Mouse (Mus musculus) cerebellum, adult 11 months (tissue): ENCODE data around the gene Sorbs2.

ENCODE experiments used
- DNase-seq: peaks from one replicate; pipeline ENCODE4 v3.0.0; 2022

The Sorbs2 gene

DNA sequence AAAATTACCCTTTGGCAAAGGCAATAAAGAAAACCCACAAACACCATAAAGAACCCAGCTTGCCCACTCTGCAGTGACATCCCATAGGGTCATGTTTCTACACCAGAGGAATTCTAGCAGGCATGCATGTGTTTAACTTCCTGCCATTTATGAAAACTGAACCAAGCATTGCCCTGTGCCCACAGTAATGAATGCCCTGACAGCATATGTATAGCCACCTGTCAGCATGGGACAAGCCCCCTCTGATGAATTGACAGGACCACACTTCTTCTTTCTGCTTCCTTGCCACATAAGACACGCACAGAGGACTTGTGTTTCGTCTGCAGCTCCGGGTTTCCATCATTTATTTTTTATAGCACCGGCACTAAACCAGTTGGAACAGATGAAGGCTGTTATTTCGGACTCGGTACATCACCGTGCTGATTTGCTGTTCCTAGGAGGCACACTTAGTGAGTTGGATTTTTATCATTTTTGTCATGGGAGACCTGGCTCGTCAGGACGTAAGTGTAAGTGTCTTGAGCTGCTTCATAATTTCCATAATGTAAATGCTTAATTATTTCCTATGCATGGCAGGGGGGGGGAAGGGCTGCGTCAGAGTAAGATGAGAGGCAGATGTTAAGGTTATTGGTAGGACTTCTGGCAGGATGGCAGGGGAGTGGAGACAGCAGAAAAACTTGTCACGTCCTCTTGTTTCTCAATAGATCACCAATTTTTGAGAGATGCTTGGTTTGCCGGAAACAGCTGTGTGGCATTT lies 180.5 kb downstream of the Sorbs2 start:
- no peak for DNase-seq

DNA sequence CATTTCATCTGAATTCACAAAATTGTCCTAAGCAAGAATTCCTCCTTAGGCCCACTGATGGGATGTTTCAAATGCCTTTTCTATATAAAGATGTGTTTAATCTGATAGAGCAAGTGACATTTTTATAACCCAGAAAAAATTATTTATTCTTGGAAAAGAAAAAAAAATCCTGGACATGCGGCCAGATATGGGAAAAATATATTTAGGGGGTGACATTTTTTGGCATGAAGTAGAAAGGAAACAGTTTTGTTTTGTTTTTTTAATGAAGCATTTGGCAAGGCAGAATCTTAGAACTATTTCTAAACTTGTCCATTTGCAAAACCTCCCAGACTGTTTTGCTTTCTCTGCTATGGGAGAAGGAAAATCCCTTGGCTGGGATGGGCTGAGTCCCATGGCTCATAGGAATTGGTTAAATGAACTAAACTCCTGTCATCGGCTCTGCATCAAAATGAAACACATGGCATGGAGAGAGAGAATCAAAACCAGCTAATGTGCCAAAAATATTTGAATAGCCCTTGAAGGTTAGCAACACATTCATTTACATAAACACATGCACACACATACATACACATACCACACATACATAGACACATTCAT lies 182.1 kb downstream of the Sorbs2 start:
- DNase-seq: no peak

DNA sequence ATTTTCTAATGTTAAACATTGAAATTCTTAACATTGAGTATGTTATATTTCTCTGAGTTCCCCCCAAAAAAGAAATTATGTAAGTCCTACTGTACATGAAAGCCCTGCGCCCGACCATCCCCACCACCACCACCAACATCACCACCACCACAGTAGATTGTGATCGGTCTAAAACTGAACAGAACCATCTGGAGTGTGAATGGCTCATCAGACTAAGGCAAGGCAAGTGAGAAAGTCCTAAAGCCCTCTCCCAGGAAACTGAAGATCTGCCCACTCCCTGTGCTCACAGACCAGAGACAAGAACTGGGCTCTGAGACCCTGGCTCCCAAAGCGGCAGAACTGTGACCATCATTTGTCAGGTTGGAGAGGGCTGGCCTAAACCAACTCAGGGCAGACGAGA lies 192.5 kb downstream of the Sorbs2 start:
- DNase-seq: no peak

DNA sequence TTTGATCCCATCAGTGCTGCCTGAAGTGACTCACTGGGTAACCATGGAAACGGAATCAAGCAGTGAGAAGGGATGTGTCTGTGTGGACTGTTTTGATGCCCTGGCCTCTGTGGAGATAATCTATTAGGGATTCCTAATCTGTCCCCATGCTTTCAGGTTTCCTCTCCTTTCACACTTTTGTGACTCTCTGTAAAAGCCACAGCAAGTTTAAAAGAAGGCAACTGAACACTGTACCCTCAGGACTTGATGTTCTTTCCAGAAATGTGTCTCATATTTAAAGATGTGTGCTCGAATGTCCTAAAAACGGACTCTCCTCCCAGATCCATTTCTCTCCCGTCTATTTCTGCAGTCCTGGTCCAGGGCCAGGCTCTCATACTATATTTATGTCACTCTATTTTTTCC lies 196.1 kb downstream of the Sorbs2 start:
- no peak for DNase-seq

DNA sequence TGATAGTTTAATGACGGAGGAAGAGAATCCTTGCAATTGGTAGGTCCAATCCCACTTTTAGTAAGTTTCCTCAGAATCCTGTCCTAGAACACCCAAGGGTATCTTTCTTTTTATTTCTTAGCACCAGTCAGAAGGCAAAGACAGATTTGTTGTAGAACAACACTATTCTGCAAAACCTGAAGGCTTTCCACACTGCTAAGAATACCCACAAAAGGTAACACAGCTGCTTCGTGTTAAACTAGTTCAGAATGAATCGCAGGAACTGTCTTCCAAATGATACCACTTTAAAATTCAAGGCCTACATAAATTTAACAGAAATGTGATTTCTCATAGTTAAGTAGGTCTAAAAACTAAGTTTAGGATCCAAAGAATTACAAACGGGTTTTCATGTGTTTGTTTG lies 201.5 kb downstream of the Sorbs2 start:
- no peak for DNase-seq

DNA sequence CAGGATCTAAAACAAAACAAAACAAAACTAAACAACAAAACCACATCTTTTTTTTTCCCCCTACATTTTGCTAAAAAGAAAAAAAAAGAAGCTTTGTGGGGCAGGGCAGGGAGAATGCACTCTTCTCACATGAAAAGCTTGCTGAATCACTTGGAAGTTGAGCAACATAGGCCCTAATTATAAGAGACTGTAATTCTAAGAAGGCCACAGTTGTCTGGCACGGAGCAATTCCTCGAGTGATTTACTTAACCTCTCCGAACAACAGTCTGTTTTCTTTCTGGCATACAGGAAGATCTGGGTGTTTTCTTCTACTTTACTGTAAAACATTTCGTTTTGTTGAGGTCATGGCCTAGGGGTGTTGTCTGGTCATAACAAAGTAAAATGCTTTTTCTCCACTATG lies 202.1 kb downstream of the Sorbs2 start:
- DNase-seq: no peak

DNA sequence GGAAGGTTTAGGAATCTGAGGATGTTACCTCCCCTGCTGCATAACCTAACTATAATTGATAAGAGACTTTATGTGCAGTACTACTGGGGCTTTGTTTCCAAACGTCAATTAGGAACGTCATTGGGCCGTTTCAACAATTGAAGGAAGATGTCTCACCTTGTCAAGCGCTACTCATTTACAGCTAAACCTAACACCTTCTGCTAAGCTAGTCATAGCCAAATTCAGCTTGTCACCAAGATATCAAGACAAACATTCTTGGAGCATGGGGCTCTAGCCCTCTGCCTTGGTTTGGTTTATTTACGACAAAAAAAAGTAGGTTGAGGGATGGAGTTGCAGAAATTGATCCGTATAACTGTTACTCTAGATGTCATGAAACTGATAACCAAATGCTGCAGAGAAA lies 205.0 kb downstream of the Sorbs2 start:
- no peak for DNase-seq

DNA sequence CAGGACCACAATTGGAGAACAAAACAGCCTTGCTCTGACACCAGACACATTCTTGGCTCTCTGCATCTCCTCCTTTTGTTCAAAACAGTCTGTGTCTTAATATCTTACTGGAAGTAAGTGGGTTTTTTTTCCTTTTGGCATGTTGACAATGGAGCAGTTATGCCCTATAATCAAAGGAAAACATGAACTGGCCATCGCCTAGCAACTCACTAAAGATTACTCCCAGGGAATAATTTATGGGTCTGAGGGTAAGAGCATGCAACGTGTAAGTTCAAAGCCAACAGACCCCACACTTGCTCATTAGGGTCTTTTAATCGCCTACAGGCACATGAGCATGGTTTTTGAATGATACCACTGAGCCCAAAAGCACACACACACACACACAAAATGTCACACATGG lies 207.2 kb downstream of the Sorbs2 start:
- DNase-seq: no peak

DNA sequence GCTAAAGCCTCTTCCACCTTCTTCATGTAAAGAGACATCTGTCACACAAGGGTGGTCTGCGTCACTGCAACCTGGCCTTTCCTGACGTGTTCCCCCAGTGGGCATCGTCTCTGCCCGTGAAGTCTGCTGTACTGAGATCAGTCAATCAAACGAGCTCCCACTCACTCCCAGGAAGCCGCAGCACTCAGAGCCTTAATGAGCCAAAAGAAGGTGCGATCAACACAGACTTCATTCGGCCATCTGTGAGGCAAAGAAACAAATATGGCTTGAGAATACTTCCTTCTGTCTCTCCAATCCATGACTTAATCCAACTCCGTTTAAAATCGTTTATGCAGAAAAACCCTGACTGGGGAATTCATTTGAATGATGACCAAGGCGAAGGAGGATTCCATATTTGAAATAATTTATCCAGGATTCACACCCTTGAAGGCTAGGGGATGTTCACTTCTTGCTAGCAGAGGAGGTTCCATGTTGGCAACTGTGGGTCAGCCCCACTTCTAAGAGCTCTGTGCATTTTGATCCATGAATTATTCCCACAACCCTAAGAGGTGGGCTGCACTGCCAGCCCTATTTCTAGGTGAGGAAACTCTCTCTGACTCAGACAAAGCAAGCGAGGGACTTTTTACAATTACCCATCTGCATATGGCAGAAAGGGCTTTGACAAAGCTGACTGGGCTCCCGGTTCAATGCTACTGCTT lies 207.9 kb downstream of the Sorbs2 start:
- DNase-seq: no peak

DNA sequence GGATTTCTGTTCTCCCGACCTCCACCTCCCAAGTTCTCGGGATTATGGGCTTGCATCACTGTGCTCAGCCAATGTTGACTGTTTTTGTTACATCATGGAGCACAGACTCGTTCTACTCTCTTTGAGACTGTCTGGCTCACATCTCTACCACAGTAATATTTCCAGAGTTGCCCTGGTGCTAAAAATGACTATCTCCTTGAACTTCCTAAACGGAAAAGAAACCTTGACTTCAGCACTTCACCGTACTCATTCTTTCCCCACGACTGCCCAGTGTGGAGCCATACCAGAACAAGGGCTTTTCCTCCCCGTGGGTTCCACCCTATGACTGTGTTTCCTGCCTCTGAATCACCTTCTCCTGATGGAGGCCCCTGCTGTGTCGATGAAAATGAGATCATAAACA lies 212.2 kb downstream of the Sorbs2 start:
- DNase-seq: no peak

DNA sequence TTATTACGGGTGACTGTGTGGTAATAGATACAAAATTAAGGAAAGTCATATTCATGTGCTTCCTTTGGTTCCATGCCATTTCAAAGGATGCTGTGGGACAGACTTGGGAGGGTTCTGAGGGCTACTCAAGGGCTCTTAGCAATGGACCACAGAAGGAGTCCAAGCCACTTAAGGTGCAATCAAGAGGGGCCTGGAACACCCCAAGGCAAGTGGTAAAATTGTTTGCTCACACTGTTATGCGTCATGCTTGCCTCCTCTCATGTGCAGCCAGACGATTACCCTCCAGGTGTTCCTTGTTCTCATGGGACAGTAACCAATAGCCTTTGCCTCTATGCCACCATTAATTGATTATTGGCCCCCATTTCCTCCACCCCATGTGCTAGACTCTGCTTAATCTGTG lies 216.6 kb downstream of the Sorbs2 start:
- DNase-seq: no peak

DNA sequence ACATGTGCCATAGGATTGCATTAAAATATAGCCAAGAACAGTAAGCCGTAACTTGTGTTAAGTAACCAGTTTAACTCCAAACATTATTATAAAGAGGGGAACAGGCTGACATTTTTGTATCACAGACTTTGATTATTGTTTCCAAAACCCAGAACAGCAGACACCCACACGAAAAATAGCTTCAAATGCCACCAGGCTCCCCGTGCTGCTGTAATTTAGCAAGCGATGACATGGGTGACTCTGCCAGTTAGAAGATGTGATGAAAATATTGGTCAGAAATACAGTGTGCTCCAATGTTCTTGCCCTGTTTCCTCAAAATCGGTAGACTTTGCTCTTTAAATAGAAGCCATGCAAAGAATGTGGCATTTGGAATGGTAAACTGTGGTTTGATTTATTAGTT lies 217.7 kb downstream of the Sorbs2 start:
- no peak for DNase-seq

DNA sequence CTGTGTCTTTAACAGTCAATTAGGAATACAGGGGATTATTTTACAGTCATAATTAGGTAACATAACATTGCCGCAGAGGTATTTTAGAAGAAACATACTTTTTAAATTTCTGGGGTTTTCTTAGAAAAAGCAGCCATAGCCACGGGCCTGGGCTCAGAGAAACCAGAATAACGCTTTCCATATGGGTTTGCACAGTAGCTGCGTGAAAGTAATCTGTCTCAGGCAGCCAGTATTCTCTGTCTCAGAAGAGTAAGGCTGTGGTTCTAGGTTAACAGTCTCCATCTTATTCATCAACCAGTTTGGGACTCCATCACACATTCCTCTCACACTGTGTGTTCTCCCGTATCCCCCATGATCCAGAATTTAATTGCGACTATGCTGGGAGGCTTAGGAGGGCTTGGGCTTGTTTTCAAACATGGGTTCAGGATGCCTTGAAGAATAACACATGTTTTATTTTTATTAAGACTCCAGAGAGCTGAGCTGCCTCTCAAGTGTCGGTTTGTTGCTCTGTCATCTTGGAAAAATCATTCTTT lies 222.3 kb downstream of the Sorbs2 start:
- DNase-seq: no peak

DNA sequence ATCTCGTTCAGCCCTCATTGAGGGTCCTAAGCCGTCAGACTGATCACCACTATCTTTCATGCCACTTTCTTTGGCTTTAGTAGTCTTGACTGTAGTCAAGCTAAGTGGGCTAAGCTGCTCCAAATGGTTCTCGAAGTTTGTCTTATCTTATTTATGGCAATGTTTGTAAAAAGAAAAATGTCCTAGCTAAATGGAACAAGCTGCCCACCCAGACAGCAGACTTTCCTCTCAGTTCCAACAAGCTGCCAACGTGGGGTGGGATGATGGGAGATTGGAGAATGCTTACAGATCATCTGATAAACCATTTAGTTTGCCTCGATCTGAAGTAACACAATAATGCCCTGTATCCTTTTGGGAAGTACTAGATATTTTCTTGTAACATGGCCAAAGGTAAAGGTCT lies 223.2 kb downstream of the Sorbs2 start:
- no peak for DNase-seq

DNA sequence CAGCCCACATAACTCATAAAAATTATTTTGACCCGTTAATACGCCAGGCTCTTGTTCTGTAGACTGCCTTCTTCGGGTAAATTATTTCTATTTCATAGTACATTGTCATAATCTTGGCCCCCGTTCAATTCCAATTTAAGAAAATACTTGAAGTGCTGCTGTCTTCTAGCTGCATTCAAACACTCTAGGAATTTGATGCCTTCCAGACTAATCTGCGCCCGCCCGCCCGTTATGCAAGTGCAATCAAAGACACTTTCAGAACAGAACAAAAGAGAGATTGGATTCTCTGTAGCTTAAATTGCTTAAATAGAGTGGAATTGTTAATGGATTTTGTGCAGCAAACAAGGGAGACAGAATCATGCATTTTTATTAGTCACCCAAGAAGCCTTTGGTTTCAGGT lies 226.5 kb downstream of the Sorbs2 start:
- no peak for DNase-seq

DNA sequence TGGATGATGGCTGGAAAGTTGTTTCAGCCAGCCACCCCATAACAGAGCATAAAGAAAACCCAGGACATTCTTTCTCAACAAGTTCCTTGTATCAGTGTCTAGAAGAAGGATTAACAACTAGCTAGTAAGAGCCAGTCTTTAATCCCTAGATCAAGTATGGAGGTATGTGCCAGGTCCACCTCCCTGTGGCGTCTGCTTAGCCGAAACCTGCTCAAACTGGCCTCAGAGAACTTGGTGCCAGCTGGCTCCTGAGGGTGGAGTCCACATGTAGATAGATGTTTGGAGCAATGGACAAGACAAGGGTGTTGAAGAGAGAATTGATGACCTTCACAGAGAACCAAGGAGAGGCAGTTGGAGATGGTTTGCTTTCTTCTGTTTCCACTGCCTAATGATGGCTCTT lies 229.7 kb downstream of the Sorbs2 start:
- DNase-seq: no peak

DNA sequence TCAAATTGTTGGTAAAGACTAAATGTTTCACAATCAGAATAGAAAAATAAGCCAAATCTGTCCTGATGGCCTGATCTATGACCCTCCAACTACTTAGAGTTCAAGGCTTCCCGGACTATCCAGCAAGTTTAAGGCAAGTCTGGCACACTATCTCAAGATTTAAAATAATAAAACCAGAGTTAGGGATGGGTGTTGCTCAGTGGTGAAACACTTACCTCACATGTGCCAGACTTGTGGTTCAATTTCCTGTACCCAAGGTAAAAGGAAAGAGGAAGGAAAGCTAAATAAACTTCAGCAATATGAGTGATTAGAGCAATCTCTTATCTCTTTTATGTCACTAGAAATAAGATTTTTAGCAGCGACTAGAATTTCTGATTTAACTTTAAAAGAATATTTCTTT lies 235.7 kb downstream of the Sorbs2 start:
- no peak for DNase-seq

DNA sequence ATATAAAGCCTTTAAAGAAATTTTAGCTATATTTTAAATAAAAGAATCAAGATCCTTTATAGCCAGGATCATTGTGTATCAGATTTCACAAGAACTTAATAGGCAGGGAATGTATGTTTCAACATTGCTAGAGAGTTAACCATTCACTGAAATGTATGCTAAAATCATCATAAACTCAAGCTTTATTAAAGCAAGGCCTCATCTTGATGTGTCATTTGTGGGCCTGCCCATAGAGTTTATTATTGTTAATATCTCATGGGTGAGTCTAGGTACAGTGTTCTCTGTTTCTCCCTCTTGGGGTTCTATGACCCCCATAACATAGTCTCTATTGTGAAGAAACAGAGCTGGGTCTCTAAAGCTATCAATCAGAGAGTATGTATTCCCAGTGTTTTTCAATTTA lies 236.2 kb downstream of the Sorbs2 start:
- no peak for DNase-seq

DNA sequence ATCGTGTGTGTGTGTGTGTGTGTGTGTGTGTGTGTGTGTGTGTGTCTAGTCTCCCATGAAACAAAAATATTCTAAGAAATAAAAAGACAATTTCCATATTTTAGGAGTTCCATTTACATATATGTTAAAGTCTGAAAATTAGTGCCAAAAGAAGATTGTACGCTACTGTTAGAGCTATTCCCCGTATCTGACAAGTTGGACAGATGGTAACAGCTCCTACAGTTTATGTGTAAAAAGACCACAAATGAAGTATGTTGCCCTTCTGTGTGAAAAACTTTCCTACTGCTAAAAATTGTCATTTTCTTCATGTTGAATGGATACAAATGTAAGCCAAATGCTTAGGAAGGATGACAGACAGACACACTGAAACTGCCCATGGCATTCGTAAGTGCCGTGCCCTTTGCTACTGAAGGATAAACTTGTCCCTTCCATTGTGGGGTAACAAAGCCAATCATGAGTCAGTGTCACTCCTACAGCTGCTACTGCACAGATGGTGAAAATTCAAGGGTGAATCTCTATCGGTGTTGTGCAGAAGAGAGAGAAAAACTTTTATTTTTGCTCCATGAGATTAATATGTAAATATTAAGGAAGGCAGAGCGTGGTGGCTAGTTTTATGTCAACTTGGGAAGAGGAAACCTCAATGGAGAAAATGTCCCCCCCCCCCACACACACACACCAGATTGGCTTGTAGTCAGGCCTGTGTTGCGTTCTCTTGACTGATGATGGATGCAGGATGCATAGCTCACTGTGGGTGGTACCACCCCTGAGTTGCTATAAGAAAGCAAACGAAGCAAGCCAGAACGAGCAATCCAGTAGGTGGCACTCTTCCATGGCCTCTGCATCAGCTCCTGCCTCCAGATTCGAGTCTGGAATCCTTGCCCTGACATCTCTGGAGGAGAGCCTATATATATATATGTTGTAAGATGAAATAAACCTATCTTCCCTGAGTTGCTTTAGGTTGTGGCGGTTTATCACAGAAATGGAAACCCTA lies 244.2 kb downstream of the Sorbs2 start:
- DNase-seq: no peak

DNA sequence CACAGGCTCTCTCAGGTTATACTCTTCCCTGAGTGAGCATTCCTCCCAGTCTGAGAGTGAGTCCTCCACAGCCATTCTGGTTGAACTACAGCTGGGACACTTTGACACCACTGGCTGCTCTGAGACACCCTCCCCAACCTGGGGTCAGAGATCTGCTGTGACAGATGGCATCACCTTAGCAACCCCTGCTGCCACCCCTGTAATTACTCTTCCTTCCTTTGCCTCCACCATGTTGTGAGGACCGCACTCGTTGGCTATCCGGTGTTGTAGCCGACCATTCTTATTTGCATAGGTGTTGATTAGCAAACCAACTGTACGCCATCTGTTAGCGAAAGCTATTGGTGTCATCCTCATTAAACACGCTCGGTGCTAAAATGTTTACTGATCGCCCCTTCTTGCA lies 247.9 kb downstream of the Sorbs2 start:
- DNase-seq: no peak

DNA sequence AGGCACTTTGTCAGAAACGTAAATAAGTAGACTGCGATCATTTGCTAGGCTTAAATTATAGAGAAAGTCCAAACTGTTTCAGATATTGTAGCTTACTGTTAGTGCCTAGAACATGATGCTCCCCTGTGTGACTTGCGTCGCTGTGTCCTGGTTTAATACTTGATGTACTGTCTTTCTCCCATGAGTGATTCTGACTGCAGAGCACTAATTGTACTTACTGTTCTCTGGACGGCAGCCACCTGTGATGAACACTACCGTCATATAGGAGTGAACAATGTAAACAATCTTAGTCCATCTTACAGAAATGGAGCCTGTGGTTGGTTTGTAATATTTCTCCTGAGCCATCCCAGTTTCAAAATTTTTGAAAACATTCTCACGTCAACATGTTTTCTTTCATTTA lies 248.4 kb downstream of the Sorbs2 start:
- DNase-seq: no peak

DNA sequence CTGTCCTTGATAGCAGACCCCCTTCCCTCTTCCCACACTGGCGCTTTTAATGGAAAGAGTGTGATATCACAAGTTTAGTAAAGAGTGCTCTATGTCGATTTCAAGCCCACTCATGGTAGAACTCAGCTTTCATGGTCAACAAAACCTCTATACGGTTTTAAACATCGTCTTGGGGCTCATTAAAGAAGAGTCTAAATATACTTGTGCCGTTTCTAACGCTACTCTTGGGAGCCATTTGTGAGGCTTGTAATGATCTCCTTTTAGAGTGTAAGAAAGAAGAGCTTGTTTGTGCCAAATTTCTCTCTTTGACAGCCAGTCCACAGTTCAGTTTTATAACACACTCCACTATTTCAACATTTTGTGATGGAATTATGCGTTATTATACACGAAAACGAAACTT lies 253.0 kb downstream of the Sorbs2 start:
- no peak for DNase-seq

DNA sequence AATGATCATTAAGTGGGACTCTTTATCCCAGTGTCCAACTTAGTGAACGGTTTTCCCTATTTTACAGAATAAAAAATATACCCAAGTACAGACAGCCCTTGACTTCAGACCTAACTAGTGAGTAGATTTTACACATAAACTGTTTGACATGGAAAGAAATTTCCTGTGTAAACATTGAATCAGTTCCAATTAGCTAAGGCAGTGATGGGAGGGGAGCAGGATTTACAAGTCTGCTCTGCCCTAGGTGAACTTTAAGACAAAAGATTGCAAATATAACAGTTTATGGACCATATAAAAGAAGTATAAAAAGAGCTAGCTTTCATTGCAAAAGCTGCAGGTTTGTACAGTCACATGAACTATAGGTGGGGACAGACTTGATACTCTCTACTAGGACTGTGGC lies 253.5 kb downstream of the Sorbs2 start:
- DNase-seq: no peak
